Mouse (Mus musculus) embryonic facial prominence, embryonic 11.5 days (tissue): ENCODE measurements at regions not wholly inside any gene's neighbourhood (a gene's known extent, or its start where the extent isn't known, plus 50 kb on each side); places are given as distances from the start of the nearest gene placed in this dataset.
"Not testable (repeated sequence)": the region's sequence is repeated elsewhere in the genome, so short reads cannot be mapped to it uniquely, and the experiment has no call there.

ENCODE experiments used
- ATAC-seq: fragments of 200-750 bp; cut with Nextera tagmentation; replicated peaks from 2 replicates; pipeline ENCODE4 v1.8.0; 2017; ENCODE audit warnings: low read depth; ENCODE audit not compliant: insufficient number of reproducible peaks, low FRiP score, low TSS enrichment
- DNase-seq: peaks from one replicate; pipeline ENCODE4 v3.0.0-alpha.2; 2015; ENCODE audit warnings: low spot score
- H3K27ac ChIP-seq: fragments of 300-500 bp; sonication (generic); replicated peaks from 2 replicates; pipeline ENCODE4 v1.5.1; 2014; ENCODE audit warnings: mild to moderate bottlenecking, low read depth, low read length, control low read depth
- H3K27me3 ChIP-seq: fragments of 300-500 bp; sonication (generic); 2 replicates; pipeline ENCODE4 v1.6.1; 2014; ENCODE audit warnings: mild to moderate bottlenecking, low read length, moderate library complexity, mixed read lengths; ENCODE audit not compliant: control insufficient read depth, insufficient read depth
- H3K36me3 ChIP-seq: fragments of 300-500 bp; sonication (generic); replicated peaks from 2 replicates; pipeline ENCODE4 v1.6.1; 2014; ENCODE audit warnings: low read depth, mild to moderate bottlenecking, low read length, moderate library complexity, mixed read lengths; ENCODE audit not compliant: control insufficient read depth, insufficient read depth
- H3K4me1 ChIP-seq: fragments of 300-500 bp; sonication (generic); 2 replicates; pipeline ENCODE4 v1.6.1; 2014; ENCODE audit warnings: low read length, mixed read lengths; ENCODE audit not compliant: control insufficient read depth, insufficient read depth
- H3K4me2 ChIP-seq: fragments of 300-500 bp; sonication (generic); 2 replicates; pipeline ENCODE4 v1.6.1; 2014; ENCODE audit warnings: low read depth, mild to moderate bottlenecking, control low read depth, low read length, moderate library complexity
- H3K4me3 ChIP-seq: fragments of 300-500 bp; sonication (generic); 2 replicates; pipeline ENCODE4 v1.5.1; 2014; ENCODE audit warnings: low read depth, low read length, control low read depth
- H3K9ac ChIP-seq: fragments of 300-500 bp; sonication (generic); replicated peaks from 2 replicates; pipeline ENCODE4 v1.6.1; 2014; ENCODE audit warnings: mild to moderate bottlenecking, control low read depth, low read length
- H3K9me3 ChIP-seq: fragments of 300-500 bp; sonication (generic); replicated peaks from 2 replicates; pipeline ENCODE4 v1.6.1; 2016; ENCODE audit warnings: mild to moderate bottlenecking, low read length, inconsistent platforms, mixed read lengths; ENCODE audit not compliant: control insufficient read depth
- WGBS: fragments of 180-500 bp; shearing (Covaris S2); extraction: QIAGEN DNeasy Blood & Tissue Kit; methylation state at CpG from one replicate; pipeline ENCODE4 v1.1.7; 2014; 5-methylcytosine and 5-hydroxymethylcytosine counted together

DNA sequence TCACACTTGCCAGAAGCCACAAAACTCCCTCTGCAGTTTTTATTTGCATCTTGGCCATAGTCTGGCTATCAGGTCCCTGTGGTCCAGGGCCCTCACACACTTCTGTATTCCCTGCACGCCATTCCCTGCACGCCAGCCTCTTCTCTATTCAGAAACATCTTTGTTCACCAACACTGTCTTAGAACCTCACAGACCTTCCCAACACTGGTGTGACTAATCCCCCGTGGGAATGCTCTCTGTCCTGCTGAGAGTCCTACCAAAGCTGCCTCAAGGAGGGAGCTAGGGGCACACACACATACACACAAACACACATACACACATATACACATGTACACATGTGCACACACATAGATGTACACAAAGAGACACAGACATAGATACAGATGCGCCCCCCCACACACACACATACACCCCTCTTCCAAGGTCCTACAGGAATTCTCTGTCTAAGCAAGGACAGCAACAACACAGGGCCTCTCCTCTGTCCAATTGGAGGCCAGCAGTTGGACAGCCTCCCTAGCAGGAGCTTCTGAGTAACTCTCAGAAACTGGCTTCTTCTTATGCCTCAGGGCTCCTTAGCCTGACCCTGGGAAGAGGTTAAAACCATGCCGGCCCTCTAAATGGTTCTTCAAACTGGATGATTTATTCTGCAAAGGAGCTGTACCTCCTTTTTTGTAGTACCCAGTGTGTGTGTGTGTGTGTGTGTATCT is 179.0 kb upstream of the Afdn start:
- H3K36me3 ChIP-seq, result no peaks in the 10 kb centered on the region
- H3K4me1 ChIP-seq, result no peaks in the 10 kb centered on the region
- DNase-seq (no peak), ATAC-seq (no peak)
- H3K4me2 ChIP-seq, result no peak overlapping the region
- 69% methylated on average over 5 of the region's 5 CpGs for WGBS
- no peak overlapping the region for H3K4me3 ChIP-seq
- no peak overlapping the region for H3K27ac ChIP-seq
- H3K9ac ChIP-seq, result no peak overlapping the region
- no peaks in the 10 kb centered on the region for H3K27me3 ChIP-seq
- H3K9me3 ChIP-seq, result no peaks in the 10 kb centered on the region

DNA sequence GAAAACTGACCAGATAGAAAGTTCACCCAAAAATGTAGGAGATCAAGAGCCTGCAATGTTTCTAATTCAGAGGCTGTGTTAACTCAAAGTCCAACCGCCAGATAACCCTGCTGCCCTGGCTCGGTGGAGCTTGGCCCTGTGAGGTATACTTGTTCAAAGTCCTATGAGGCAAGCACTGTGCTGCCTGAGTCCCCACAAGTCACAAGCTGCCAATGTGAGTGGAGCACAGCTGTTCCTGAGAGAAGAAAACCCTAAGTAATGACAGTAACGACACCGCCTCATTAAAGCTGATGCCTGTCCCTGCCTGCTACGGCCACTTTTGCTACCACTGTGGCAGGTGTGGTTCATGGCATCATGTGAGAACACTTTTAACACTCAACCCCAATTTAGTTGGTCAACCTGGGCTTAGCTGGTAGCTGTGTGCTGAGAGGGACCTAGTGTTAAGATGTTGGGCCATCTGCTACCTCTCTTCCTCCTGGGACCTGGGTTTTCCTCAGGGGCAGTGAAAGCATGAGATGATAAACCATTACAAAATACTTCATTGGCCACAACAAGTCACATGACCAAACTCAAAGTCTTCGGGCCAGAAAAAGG is 178.2 kb upstream of the Afdn start:
- H3K9me3 ChIP-seq, result no peaks in the 10 kb centered on the region
- no peaks in the 10 kb centered on the region for H3K4me1 ChIP-seq
- H3K27ac ChIP-seq, result no peak overlapping the region
- ATAC-seq (no peak), DNase-seq (no peak)
- no peaks in the 10 kb centered on the region for H3K27me3 ChIP-seq
- H3K9ac ChIP-seq, result no peak overlapping the region
- no peak overlapping the region for H3K4me2 ChIP-seq
- 79% methylated on average over 6 of the region's 6 CpGs for WGBS
- no peak overlapping the region for H3K4me3 ChIP-seq
- no peaks in the 10 kb centered on the region for H3K36me3 ChIP-seq

DNA sequence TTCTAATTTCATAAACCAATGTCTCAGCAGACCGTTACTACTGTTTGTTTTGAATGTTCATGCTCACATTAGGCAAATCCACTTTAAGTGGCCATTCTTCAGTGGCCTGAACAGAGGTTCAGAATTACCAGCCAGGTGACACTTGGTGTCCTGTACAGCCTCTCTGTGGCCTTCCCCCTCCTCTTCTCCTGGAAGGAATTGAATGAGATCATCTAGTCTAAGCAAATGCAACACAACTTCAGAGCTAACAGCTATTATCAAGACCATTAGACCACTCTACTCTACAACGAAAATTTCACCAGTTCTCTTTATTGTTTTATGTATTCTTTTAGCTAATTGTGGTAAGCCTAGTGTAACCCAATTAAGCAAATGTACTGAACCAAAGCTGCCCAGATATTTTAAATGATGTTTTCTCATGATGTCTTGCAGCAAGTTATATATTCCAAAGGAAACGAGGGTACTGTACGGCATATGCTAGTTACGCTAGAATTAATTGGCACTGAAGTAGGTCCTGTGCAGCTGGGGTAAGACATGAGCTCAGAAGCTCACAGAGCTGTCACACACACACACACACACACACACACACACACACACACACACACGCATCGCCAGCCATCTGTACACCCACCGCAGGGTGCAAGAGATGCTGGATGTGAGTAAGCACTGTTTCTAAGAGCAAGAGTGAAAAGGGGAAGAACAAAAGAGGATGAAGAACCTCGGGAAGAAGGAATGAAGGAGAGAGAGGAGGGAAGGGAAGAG is 176.7 kb upstream of the Afdn start:
- WGBS, result 69% methylated on average over 9 of the region's 9 CpGs
- Histone ChIP-seq H3K4me3 (no peak overlapping the region), H3K36me3 (no peaks in the 10 kb centered on the region), H3K27ac (no peak overlapping the region), H3K9me3 (no peaks in the 10 kb centered on the region), H3K27me3 (no peaks in the 10 kb centered on the region), H3K4me2 (no peak overlapping the region), H3K9ac (no peak overlapping the region), H3K4me1 (no peaks in the 10 kb centered on the region)
- ATAC-seq (no peak), DNase-seq (no peak)

DNA sequence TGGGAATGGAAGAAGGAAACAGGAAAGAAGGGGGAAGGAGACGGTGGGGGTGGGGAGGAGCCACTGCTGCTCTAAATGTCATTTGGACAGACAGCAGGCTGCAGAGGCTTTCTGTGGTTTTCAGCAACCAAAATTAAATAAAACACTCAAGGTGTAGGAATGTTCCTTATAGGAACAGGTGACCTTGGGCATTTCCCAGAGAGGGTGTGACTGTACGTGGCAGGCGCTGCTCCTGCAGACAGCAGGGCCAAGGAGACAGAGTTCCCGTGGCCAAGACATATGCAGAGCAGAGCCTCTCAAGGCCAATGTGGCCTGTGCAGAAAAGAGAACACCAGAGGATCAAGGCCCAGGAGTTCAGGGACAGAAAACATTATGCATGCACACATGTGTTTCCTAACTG is 175.9 kb upstream of the Afdn start:
- Histone ChIP-seq H3K4me3 (no peak overlapping the region), H3K27me3 (no peaks in the 10 kb centered on the region), H3K4me1 (no peaks in the 10 kb centered on the region), H3K9ac (no peak overlapping the region), H3K36me3 (no peaks in the 10 kb centered on the region), H3K27ac (no peak overlapping the region), H3K4me2 (no peak overlapping the region), H3K9me3 (no peaks in the 10 kb centered on the region)
- no peak for ATAC-seq
- no peak for DNase-seq
- WGBS, result 80% methylated on average over 4 of the region's 4 CpGs

DNA sequence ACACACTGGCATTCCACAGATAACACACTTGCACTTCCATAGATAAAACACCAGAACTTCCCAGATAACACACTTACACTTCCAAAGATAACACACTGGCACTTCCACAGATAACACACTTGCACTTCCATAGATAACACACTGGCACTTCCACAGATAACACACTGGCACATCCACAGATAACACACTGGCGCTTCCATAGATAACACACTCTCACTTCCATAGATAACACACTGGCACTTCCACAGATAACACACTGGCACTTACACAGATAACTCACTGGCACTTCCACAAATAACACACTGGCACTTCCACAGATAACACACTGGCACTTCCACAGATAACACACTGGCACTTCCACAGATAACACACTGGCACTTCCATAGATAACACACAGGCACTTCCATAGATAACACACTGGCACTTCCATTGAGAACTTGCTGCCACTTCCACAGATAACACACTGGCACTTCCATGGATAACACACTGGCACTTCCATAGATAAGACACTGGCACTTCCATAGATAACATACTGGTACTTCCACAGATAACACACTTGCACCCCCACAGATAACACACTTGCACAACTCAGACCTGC is 170.0 kb upstream of the Afdn start:
- not testable (repeated sequence) for ATAC-seq, DNase-seq, H3K36me3 ChIP-seq, H3K4me3 ChIP-seq, H3K4me1 ChIP-seq, H3K9me3 ChIP-seq, H3K4me2 ChIP-seq, H3K27ac ChIP-seq, H3K27me3 ChIP-seq, H3K9ac ChIP-seq
- 77% methylated on average over 1 of the region's 1 CpGs for WGBS
